Mouse (Mus musculus) cerebellum, adult 8-10 months (tissue): ENCODE measurements at regions not wholly inside any gene's neighbourhood (a gene's known extent, or its start where the extent isn't known, plus 50 kb on each side); places are given as distances from the start of the nearest gene placed in this dataset.

Experiments
- DNase-seq: peaks from one replicate; pipeline ENCODE4 v3.0.0; 2022

GRCm38 (mm10) chr11:111281237-111282160 lies 215.5 kb downstream of the Kcnj2 start:
- no peak for DNase-seq

- DNase-seq, result no peak
These were observed 216.3 kb downstream of the Kcnj2 start for GRCm38 (mm10) chr11:111282283-111282682.

DNA sequence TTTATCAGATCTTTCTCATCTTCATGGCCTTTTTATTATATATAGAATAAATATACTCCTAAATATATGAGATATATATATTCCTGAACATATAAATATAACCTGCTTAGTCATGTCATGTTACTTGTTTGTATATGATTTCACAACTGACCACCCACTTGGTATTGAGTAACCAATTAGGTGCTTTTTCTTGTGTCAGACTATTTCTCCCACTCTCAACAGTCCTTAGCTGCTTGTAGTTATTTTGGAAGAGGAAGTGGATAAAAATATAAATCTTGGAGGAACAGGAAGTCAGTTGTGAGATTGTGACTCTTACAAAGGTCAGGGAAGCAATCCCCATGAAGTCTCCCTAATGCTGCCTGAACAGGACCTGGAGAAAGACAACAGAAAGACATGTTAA lies 224.6 kb downstream of the Kcnj2 start:
- DNase-seq, result no peak

DNA sequence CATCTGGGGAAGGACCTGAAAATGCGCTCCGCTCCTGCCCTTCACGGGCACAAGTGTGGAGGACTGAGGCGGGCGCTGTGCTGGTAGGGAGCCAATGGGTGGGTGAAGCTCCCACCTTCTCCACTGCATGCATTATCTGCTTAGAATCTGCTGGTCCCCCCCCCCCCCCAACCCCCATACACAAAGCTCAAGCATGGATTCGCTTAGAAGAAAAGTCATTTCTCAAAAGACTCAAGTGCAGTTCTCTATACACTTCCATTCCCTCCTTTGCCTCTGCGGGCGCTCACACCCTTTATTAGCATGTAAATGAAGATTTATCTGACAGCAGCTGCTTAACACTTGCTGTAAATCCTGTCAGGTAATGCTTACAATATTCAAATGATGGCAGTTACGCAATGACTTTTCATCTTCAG lies 230.4 kb downstream of the Kcnj2 start:
- DNase-seq, result no peak

GRCm38 (mm10) chr11:111312802-111313201 lies 246.8 kb downstream of the Kcnj2 start:
- DNase-seq, result no peak

- no peak for DNase-seq
These were observed 247.6 kb downstream of the Kcnj2 start for GRCm38 (mm10) chr11:111313566-111313965.

DNA sequence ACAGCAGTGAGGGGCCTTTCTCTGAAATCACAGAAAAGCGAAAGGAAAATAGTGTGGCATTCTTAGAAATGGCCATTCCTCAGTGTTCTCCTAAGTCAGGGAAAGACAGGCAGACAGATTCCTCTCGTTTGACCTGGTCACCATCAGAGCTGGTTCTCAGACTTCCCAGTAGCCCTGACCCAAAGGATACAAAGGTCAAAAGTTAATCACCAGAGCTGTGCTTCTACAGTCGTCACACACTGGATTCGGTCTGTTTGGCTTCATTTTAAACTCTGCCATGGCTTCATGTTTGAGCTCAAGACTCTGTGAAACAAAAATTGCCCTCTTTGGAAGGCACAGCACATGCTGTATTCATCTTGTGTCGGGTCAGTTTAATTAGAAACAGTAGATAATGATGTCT lies 255.6 kb downstream of the Kcnj2 start:
- no peak for DNase-seq

DNA sequence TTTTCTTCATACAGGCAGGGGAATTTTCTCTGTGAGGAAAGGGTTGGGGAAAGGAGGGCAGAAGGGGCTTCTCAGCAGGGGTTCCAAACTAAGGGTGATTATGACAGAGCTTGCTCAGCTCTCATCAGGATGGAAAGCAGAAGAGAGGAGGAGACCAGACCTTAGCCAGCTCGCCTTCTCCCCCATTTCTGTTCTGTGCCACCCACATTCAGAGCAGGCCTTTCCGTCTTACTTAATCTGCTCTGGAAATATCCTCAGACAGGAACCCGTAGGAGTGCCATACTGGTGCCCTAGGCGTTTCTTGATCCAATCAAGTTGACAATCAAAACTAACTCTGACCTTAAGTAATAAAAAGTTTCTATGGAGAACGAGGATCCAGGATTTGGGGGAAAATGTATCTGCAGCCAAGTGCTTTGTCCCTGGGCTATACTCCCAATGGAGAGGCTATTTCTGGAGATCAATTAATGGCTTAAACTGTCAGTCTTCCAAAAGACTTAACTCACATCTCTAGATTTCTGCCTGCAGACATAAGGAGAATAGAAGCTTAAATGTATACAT lies 258.6 kb downstream of the Kcnj2 start:
- no peak for DNase-seq

GRCm38 (mm10) chr11:111326915-111327314 lies 261.0 kb downstream of the Kcnj2 start:
- DNase-seq, result no peak

DNA sequence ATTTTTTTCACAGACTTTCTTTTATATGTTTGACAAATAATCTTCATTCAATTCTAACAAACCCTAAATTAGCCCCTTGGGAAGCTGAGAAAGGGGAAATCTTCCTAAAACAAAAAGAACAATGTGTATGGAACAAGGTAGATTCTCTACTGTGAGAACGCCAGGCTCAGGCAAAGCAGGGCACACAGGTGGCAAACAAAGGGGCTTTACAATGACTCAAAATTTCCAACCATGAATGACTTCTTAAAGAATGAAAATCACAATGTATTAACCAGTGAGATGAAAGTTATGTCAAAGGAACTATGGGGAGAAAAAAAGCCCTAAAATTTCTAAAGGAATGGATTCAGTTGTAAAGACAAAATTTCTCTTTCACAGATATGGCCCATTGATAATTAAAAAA lies 262.3 kb downstream of the Kcnj2 start:
- DNase-seq, result no peak

- no peak for DNase-seq
These were observed 265.6 kb downstream of the Kcnj2 start for GRCm38 (mm10) chr11:111331592-111331991.

GRCm38 (mm10) chr11:111333021-111333420 lies 267.1 kb downstream of the Kcnj2 start:
- DNase-seq, result no peak

GRCm38 (mm10) chr11:111347562-111347961 lies 281.6 kb downstream of the Kcnj2 start:
- no peak for DNase-seq

DNA sequence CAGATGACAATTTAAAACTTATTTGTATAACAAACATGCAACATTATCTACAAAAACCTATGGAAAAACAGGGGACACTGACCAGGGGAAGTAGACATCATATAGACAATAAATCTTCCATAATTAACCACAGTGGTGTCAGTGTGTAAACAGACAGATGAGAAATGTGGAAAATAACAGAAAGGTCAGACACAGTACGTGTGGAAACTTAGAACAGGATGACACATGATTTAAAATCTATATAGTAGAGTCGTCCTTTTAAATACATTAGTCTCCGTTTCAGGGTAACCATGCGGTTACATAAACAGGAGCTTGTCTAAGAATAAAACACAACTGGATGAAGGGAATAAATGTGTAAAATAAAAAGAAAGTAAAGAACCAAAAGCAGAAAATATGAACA lies 284.1 kb downstream of the Kcnj2 start:
- no peak for DNase-seq

- no peak for DNase-seq
These were observed 297.4 kb downstream of the Kcnj2 start for GRCm38 (mm10) chr11:111363363-111363762.

DNA sequence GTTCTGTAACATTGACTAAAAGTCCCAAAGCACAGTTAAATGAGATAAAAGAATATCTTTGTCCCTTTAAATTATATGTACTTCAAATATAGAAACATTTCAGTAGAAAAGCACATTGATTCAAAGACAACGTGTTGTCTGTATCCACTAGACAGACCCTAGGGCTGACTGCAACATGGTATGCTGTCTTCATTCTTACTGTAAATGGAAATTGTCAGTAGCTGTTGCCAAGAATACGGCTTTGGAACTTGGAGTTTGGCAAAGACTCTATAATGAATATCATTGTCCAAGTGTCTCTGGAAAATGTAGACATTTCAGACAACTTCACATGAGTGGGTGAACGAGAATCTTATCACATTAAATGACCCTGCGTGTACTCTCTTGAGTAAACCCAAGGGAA lies 311.2 kb downstream of the Kcnj2 start:
- DNase-seq, result no peak

GRCm38 (mm10) chr11:111379842-111380241 lies 313.9 kb downstream of the Kcnj2 start:
- no peak for DNase-seq

- DNase-seq, result no peak
These were observed 332.7 kb downstream of the Kcnj2 start for GRCm38 (mm10) chr11:111398706-111399105.

DNA sequence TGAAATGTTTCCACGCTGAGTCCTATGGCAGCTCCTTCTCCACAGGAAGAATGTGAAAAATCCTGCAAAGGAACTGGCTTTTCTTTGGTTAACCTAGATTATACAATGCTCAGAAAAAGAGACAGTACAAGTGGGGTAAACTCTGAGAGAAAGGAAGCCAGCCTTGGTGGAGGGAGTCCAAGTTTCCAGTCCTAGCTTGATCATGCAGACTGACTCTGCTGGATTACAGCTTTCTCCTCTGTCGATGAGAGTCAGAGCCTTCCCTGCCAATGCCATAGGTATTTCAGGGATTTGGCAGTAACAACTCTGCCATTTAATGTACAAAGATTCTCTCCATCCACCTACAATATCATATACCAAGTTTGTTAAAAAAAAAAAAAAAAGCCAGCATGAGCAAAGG lies 343.3 kb downstream of the Kcnj2 start:
- DNase-seq, result no peak

GRCm38 (mm10) chr11:111424871-111425270 lies 358.9 kb downstream of the Kcnj2 start:
- no peak for DNase-seq

DNA sequence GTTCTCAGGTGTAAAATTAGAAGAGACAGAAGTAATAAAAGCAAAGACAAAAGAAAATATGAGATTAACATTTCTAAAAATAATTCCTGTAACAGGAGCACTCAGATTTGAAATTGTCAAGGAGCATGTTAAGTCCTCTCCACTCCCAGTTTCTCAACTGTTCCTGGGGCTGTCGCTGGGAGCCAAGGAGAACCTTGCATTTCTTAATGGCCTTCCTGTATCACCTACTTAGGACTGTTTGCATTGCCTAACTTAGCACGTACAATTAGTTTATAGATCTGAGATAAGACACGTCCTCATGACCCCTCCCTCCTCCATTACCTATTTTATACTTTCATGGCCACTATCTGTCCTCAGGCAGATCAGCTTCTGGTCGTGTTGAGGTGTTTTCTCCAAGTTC lies 360.8 kb downstream of the Kcnj2 start:
- DNase-seq, result no peak

DNA sequence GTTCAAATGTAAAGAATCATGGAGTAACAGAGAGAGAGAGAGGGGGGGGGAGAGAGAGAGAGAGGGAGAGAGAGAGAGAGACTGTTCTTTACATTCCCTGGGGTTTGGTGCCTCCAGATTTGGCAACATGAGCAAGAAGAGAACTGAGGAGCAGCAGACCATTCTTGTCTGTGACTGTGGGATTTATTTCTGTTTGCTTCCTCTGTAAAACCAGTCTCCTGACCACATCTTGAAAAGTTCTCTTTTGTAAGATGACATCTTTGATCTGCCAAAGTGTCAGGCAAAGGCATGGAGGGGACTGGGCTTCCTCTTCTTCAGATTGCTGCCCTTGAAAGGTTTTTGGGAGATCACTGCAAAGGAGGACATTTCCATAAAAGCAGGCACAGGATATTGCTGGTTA lies 376.3 kb downstream of the Kcnj2 start:
- no peak for DNase-seq

DNA sequence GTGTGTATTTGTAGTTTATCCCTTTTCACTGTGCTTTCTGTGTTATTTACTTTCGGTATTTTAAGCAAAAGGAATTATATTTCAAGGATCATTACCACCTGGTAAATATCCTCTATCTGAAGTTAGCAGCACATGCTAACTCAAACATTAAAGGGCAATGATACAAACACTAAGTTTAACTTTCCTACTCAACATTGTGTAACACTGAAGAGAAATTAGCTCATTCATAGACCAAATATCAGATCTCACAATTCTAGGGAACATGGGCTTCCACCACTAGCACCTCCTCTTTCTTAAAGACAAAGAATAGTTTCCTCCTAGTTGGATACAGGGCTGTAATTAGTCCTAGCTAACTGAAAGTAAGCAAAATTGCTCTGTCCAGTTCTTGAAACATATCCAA lies 377.4 kb downstream of the Kcnj2 start:
- no peak for DNase-seq

- no peak for DNase-seq
These were observed 378.8 kb downstream of the Kcnj2 start for GRCm38 (mm10) chr11:111444791-111445190.

- no peak for DNase-seq
These were observed 379.8 kb downstream of the Kcnj2 start for GRCm38 (mm10) chr11:111445764-111446163.
